Mouse (Mus musculus) MEL (cell line): ENCODE measurements at regions not wholly inside any gene's neighbourhood (a gene's known extent, or its start where the extent isn't known, plus 50 kb on each side); places are given as distances from the start of the nearest gene placed in this dataset.
"Not testable (repeated sequence)": the region's sequence is repeated elsewhere in the genome, so short reads cannot be mapped to it uniquely, and the experiment has no call there.

Source experiments
- DNase-seq: peaks from one replicate; pipeline ENCODE4 v3.0.0; 2011; ENCODE audit warnings: low read depth, low spot score
- H3K27ac ChIP-seq: 2 replicates; pipeline ENCODE4 v1.5.1; 2012; ENCODE audit warnings: low read depth, mild to moderate bottlenecking, control low read depth, low read length, moderate library complexity; ENCODE audit not compliant: control insufficient read depth
- H3K27me3 ChIP-seq, 2 experiments: fragments of 150-350 bp in 1 of 2; sonication (generic) in 1 of 2; 2 replicates each; pipeline ENCODE4 v1.6.1; 2012; ENCODE audit warnings: low read length in 2 of 2, mild to moderate bottlenecking in 2 of 2, improper control_type of control experiment in 1 of 2, moderate library complexity in 1 of 2; ENCODE audit not compliant: insufficient read depth in 2 of 2, control insufficient read depth in 1 of 2
- H3K36me3 ChIP-seq, 2 experiments: 2 replicates each; pipeline ENCODE4 v1.6.1; 2012 to 2014; ENCODE audit warnings: low read length in 2 of 2, improper control_type of control experiment in 1 of 2, inconsistent platforms in 1 of 2, mild to moderate bottlenecking in 1 of 2; ENCODE audit not compliant: insufficient read depth in 2 of 2, control insufficient read depth in 1 of 2
- H3K4me1 ChIP-seq, 2 experiments: fragments of 150-350 bp in 1 of 2; sonication (generic) in 1 of 2; 2 replicates each; pipeline ENCODE4 v1.6.1; 2012; ENCODE audit warnings: low read length in 2 of 2, improper control_type of control experiment in 1 of 2, mild to moderate bottlenecking in 1 of 2; ENCODE audit not compliant: insufficient read depth in 2 of 2, control insufficient read depth in 1 of 2
- H3K4me3 ChIP-seq, 2 experiments: fragments of 150-350 bp in 1 of 2; sonication (generic) in 1 of 2; 2 replicates each; pipeline ENCODE4 v1.5.1; 2012; ENCODE audit warnings: low read depth in 2 of 2, low read length in 2 of 2, mild to moderate bottlenecking in 2 of 2, moderate library complexity in 2 of 2, control low read depth in 1 of 2, improper control_type of control experiment in 1 of 2; ENCODE audit not compliant: control insufficient read depth in 1 of 2, insufficient read depth in 1 of 2
- H3K79me2 ChIP-seq: 2 replicates; pipeline ENCODE4 v1.6.1; 2012; ENCODE audit warnings: mild to moderate bottlenecking, low read length, moderate library complexity; ENCODE audit not compliant: control insufficient read depth, poor library complexity, insufficient read depth
- H3K9ac ChIP-seq: 2 replicates; pipeline ENCODE4 v1.6.1; 2012; ENCODE audit warnings: low read depth, mild to moderate bottlenecking, control low read depth, low read length, moderate library complexity; ENCODE audit not compliant: control insufficient read depth, poor library complexity, severe bottlenecking
- H3K9me3 ChIP-seq: fragments of 150-350 bp; sonication (generic); replicated peaks from 2 replicates; pipeline ENCODE4 v1.6.1; 2012; ENCODE audit warnings: mild to moderate bottlenecking, low read length, improper control_type of control experiment, moderate library complexity; ENCODE audit not compliant: insufficient read depth
- CHD1 ChIP-seq: IDR thresholded peaks from 2 replicates; pipeline ENCODE4 v1.6.1; 2012; ENCODE audit warnings: low read depth, mild to moderate bottlenecking, inconsistent platforms, low read length, improper control_type of control experiment
- CTCF ChIP-seq, 3 experiments: IDR thresholded peaks in 2 of 3; conservative IDR thresholded peaks in 1 of 3; 2 replicates each; pipeline ENCODE4 v1.5.1; 2011 to 2012; ENCODE audit warnings: low read length in 3 of 3, low read depth in 2 of 3, mild to moderate bottlenecking in 2 of 3, improper control_type of control experiment in 1 of 3, inconsistent platforms in 1 of 3, mixed read lengths in 1 of 3, moderate library complexity in 1 of 3; ENCODE audit not compliant: control insufficient read depth in 1 of 3, insufficient read depth in 1 of 3, poor library complexity in 1 of 3, severe bottlenecking in 1 of 3
- E2F4 ChIP-seq: IDR thresholded peaks from 2 replicates; pipeline ENCODE4 v1.6.1; 2011; ENCODE audit warnings: low read depth, low read length, improper control_type of control experiment, borderline replicate concordance
- EP300 ChIP-seq, 2 experiments: IDR thresholded peaks; 2 replicates each; pipeline ENCODE4 v1.6.1; 2011; ENCODE audit warnings: improper control_type of control experiment in 2 of 2, low read length in 2 of 2, low read depth in 1 of 2, mild to moderate bottlenecking in 1 of 2
- ETS1 ChIP-seq: IDR thresholded peaks from 2 replicates; pipeline ENCODE4 v1.6.1; 2012; ENCODE audit warnings: low read depth, mild to moderate bottlenecking, inconsistent platforms, low read length, improper control_type of control experiment, moderate library complexity
- KAT2A ChIP-seq: conservative IDR thresholded peaks from 2 replicates; pipeline ENCODE4 v1.6.1; 2012; ENCODE audit warnings: low read depth, low read length, improper control_type of control experiment, inconsistent platforms
- MEF2A ChIP-seq: IDR thresholded peaks from 2 replicates; pipeline ENCODE4 v1.6.1; 2014; ENCODE audit warnings: low read depth, mild to moderate bottlenecking, inconsistent platforms, low read length, improper control_type of control experiment; ENCODE audit not compliant: poor library complexity, insufficient replicate concordance, severe bottlenecking; ENCODE audit errors: extremely low read depth
- MYB ChIP-seq: IDR thresholded peaks from 2 replicates; pipeline ENCODE4 v1.6.1; 2011; ENCODE audit warnings: mild to moderate bottlenecking, low read depth, low read length, improper control_type of control experiment
- NRF1 ChIP-seq: IDR thresholded peaks from 2 replicates; pipeline ENCODE4 v1.6.1; 2014; ENCODE audit warnings: low read depth, mild to moderate bottlenecking, inconsistent platforms, low read length, improper control_type of control experiment, moderate library complexity; ENCODE audit not compliant: poor library complexity, insufficient read depth, severe bottlenecking
- POLR2AphosphoS5 ChIP-seq: IDR thresholded peaks from 2 replicates; pipeline ENCODE4 v1.6.1; 2012; ENCODE audit warnings: low read depth, borderline replicate concordance, mild to moderate bottlenecking, inconsistent platforms, low read length, moderate library complexity, mixed read lengths
- RAD21 ChIP-seq: IDR thresholded peaks from 2 replicates; pipeline ENCODE4 v1.6.1; 2011; ENCODE audit warnings: mild to moderate bottlenecking, low read depth, low read length, improper control_type of control experiment
- RCOR1 ChIP-seq: IDR thresholded peaks from 2 replicates; pipeline ENCODE4 v1.6.1; 2012; ENCODE audit warnings: low read depth, mild to moderate bottlenecking, inconsistent platforms, low read length, improper control_type of control experiment
- SMC3 ChIP-seq: IDR thresholded peaks from 2 replicates; pipeline ENCODE4 v1.6.1; 2011; ENCODE audit warnings: low read depth, low read length, improper control_type of control experiment
- TBP ChIP-seq: IDR thresholded peaks from 2 replicates; pipeline ENCODE4 v1.8.0; 2011; ENCODE audit warnings: low read depth, low read length, improper control_type of control experiment
- UBTF ChIP-seq: IDR thresholded peaks from 2 replicates; pipeline ENCODE4 v1.6.1; 2012; ENCODE audit warnings: low read depth, mild to moderate bottlenecking, inconsistent platforms, low read length, improper control_type of control experiment, moderate library complexity, borderline replicate concordance; ENCODE audit not compliant: insufficient read depth
- ZC3H11A ChIP-seq: IDR thresholded peaks from 2 replicates; pipeline ENCODE4 v1.6.1; 2012; ENCODE audit warnings: low read depth, mild to moderate bottlenecking, inconsistent platforms, low read length, improper control_type of control experiment
- ZKSCAN1 ChIP-seq: IDR thresholded peaks from 2 replicates; pipeline ENCODE4 v1.6.1; 2012; ENCODE audit warnings: low read depth, mild to moderate bottlenecking, inconsistent platforms, low read length, improper control_type of control experiment, moderate library complexity
- ZMIZ1 ChIP-seq: IDR thresholded peaks from 2 replicates; pipeline ENCODE4 v1.6.1; 2012; ENCODE audit warnings: low read depth, mild to moderate bottlenecking, inconsistent platforms, low read length, improper control_type of control experiment, moderate library complexity
- ZNF384 ChIP-seq: IDR thresholded peaks from 2 replicates; pipeline ENCODE4 v1.6.1; 2012; ENCODE audit warnings: low read depth, mild to moderate bottlenecking, inconsistent platforms, low read length, improper control_type of control experiment

DNA sequence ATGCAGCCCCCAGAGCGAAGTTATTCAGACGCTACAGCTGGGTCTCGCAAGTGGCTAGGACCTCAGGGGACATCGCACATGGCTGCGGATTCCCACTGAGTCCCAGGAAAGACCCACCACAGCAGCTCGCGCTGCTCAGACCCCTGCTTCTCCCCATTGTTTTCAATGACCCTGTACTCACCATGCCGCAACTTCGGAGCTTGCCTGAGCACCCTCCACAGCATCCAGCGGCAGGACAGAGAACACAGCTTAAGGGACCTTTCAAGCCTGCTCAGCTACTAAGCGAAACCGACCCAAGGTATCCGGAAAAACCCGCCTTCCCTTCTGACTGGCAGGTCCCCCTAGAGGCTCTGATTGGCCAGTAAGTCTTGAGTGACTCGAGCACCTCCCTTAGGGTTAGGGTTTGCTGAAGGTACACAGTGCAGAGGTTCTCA, 78.4 kb upstream of the Gm15446 start (continued):
- no peak for TF ChIP-seq NRF1
- no peak for TF ChIP-seq KAT2A
- TF ChIP-seq ETS1: no peak
- no peak for TF ChIP-seq ZC3H11A
- no peak for TF ChIP-seq MEF2A
- no peak for TF ChIP-seq POLR2AphosphoS5
- TF ChIP-seq CHD1: no peak
- TF ChIP-seq TBP: 0 out of 2 replicates have a peak, but pooled peaks have one; percentile 65
- TF ChIP-seq EP300 (IDR thresholded peaks at IDR 0.05; ENCODE audit: low read depth in 1 of 2, low read length in 2 of 2): no peak
- no peak for TF ChIP-seq ZKSCAN1
- TF ChIP-seq E2F4: no peak
- no peak for TF ChIP-seq SMC3
- no peak for TF ChIP-seq UBTF

DNA sequence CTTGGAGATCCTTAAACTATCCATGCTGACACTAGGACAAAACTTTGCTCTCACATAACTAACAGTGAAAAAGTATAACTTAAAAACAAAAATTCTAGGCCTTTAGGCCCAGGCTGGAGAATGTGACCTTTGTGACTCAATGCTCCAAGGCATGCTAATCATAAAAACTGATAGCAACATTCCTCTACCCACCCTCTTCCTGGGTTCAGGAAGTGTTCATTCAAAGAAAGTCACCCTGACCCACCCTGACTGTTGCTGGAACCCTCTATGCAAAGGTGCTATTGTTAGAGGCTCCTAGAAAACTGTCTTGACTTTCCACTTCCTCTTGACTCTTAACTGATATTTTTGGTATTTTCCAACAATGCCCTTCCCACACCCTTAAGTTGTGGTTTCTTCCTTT, 72.0 kb upstream of the Gm15446 start:
- not testable (repeated sequence) for H3K4me1 ChIP-seq, H3K9ac ChIP-seq, H3K27me3 ChIP-seq, H3K4me3 ChIP-seq, H3K9me3 ChIP-seq, H3K27ac ChIP-seq, H3K36me3 ChIP-seq, H3K79me2 ChIP-seq, DNase-seq

DNA sequence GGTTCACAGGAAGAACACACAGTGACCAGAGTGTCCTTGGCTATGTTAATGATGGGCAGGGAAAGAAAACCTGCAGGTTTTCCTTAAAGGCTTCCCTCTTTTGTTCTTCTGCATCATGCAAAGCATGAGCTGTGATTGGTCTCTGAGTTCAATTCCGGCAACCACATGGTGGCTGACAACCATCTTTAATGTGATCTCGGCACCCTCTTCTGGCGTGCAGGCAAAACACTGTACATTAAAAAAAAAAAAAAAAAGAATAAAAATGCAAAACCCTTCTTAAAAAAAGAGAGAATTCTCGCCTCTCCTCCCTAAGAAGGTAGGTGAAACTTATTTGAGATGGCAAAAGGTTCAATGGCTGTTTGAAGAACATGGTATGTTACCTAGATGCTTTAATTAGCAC, 62.8 kb upstream of the Gm15446 start:
- no peaks in the 10 kb centered on the region for H3K4me1 ChIP-seq
- H3K27ac ChIP-seq: no peak overlapping the region
- H3K9ac ChIP-seq: no peak overlapping the region
- no peak overlapping the region for H3K4me3 ChIP-seq
- H3K36me3 ChIP-seq: no peaks in the 10 kb centered on the region
- H3K9me3 ChIP-seq: no peaks in the 10 kb centered on the region
- TF ChIP-seq MYB: no peak
- 0 out of 2 replicates have a peak, but pooled peaks have one; percentile 15 for TF ChIP-seq SMC3
- 0 out of 2 replicates have a peak, but pooled peaks have one; percentile 4 for TF ChIP-seq ZC3H11A
- peak in 1 of 3 experiments; percentile 7; a peak in 1 of 6 replicates for TF ChIP-seq CTCF (IDR thresholded peaks at IDR 0.05 in 2 of 3, conservative IDR thresholded peaks at IDR 0.05 in 1 of 3; ENCODE audit: control insufficient read depth in 1 of 3, insufficient read depth in 1 of 3, low read depth in 2 of 3, low read length in 3 of 3, poor library complexity in 1 of 3, severe bottlenecking in 1 of 3)
- no peak for TF ChIP-seq POLR2AphosphoS5
- TF ChIP-seq ZNF384: peak; percentile 87
- no peak for TF ChIP-seq ZMIZ1
- peak; percentile 6; the same call in 1 of the 2 replicates for TF ChIP-seq RAD21
- TF ChIP-seq RCOR1: no peak
- no peaks in the 10 kb centered on the region for H3K27me3 ChIP-seq
- no peak for DNase-seq
- no peaks in the 10 kb centered on the region for H3K79me2 ChIP-seq

DNA sequence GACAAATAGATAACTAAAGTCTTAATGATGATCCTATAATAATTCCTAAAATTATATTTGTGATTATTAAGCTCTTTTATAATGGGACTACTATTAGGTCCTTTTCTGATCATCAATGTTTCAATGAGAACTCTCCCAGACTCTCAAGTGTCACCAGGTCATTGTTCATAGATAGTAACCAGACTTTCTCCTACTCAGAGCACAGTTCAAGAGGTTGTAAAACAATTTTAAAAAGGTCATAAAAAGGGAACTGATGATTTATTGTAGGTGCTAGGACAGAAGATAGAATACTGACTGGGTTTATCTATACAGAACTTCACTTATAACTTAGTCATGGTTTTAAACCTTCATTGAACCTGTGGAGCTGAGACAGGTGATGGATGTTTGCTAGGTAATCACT, 58.7 kb upstream of the Gm15446 start:
- not testable (repeated sequence) for H3K79me2 ChIP-seq, H3K36me3 ChIP-seq, H3K9ac ChIP-seq, H3K4me3 ChIP-seq, H3K27ac ChIP-seq, DNase-seq, H3K9me3 ChIP-seq, H3K4me1 ChIP-seq, H3K27me3 ChIP-seq
